7 mouse cellular contexts compared by ENCODE assay signal in the genomic region with DNA sequence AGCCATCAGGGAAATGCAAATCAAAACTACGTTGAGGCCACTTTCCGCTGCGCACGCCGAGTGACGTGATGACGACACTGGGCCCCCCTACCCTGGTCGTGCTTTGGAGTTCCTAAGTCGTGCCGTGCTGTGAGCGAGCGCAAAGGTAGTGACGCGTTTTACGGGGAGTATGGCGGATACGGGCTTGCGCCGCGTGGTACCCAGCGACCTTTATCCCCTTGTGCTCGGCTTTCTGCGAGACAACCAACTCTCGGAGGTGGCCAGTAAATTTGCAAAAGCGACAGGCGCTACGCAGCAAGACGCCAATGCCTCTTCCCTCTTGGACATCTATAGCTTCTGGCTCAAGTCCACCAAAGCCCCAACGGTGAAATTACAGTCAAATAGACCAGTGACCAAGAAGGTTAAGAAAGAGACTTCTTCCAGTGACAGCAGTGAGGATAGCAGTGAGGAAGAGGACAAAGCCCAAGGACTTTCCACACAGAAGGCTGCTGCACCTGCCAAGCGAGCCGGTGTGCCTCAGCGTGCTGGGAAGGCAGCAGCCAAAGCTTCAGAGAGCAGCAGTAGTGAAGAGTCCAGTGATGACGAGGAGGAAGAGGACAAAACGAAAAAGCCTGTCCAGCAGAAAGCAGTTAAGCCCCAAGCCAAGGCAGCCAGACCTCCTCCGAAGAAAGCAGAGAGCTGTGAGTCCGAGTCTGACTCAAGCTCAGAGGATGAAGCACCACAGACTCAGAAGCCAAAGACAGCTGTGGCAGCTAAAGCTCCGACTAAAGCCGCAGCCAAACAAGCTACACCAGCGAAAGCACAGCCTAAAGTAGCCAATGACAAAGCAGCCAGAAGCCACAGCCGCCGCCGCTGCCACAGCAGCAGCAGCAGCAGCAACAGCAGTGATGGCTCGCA.
A peak's percentile ranks its signal among the peaks of the same experiment; 100 is the strongest.
DNase-seq lines count a peak whose midpoint lies in the region; ATAC-seq and TF ChIP-seq lines count a peak whose summit lies in the region.

No protein-coding gene starts in this region.

- H3K36me3 ChIP-seq in forebrain, embryonic 11.5 days (ENCODE audit: control insufficient read depth, insufficient read depth, low read length): no peaks in the 10 kb centered on the region
- H3K36me3 ChIP-seq in megakaryocyte, embryonic 14.5 days (replicated peaks; ENCODE audit: low read length): no peaks in the 10 kb centered on the region

- peak overlapping the region; percentile 54 for H3K4me2 ChIP-seq in forebrain, embryonic 11.5 days (ENCODE audit: low read depth, low read length, severe bottlenecking)

- H3K27ac ChIP-seq in forebrain, embryonic 11.5 days (ENCODE audit: low read depth, low read length): no peak overlapping the region
- peak overlapping the region; percentile 53; the same call in 1 of the 2 replicates for H3K27ac ChIP-seq in left cerebral cortex, adult 2 months

- intact Hi-C loops in left cerebral cortex, adult 2 months (cut with DNase I): no loop called here

- peak; percentile 94 for ATAC-seq in forebrain, embryonic 11.5 days (replicated peaks; ENCODE audit: low FRiP score)

- no peak for TF ChIP-seq CTCF in brain, embryonic 14.5 days (IDR thresholded peaks at IDR 0.05; ENCODE audit: borderline replicate concordance, extremely low read depth, insufficient read depth, insufficient read length)
- TF ChIP-seq CTCF in left cerebral cortex, adult 2 months (IDR thresholded peaks at IDR 0.05): no peak

- peak overlapping the region; percentile 33 for H3K4me3 ChIP-seq in forebrain, embryonic 11.5 days (ENCODE audit: low read depth, low read length)
- peak overlapping the region; percentile 45 for H3K4me3 ChIP-seq in left cerebral cortex, adult 2 months
- peak overlapping the region; percentile 89 for H3K4me3 ChIP-seq in megakaryocyte, embryonic 14.5 days (replicated peaks)

- H3K9me3 ChIP-seq in forebrain, embryonic 11.5 days (ENCODE audit: control insufficient read depth, low read length): no peaks in the 10 kb centered on the region
- 0 out of 2 replicates have a peak, but pooled peaks cover 5% of the 10 kb centered on the region for H3K9me3 ChIP-seq in megakaryocyte, embryonic 14.5 days

- TF ChIP-seq POLR2A in brain, embryonic 14.5 days (IDR thresholded peaks at IDR 0.05; ENCODE audit: borderline replicate concordance, extremely low read depth, insufficient read depth, insufficient read length, poor library complexity, severe bottlenecking): peak; percentile 21; the same call in 1 of the 2 replicates

- WGBS in forebrain, embryonic 11.5 days: 24% methylated on average over 43 of the region's 43 CpGs

- H3K27me3 ChIP-seq in forebrain, embryonic 11.5 days (ENCODE audit: control insufficient read depth, insufficient read depth, low read length): no peaks in the 10 kb centered on the region
- peaks cover 23% of the 10 kb centered on the region for H3K27me3 ChIP-seq in megakaryocyte, embryonic 14.5 days (replicated peaks)

- H3K4me1 ChIP-seq in forebrain, embryonic 11.5 days (replicated peaks; ENCODE audit: control insufficient read depth, insufficient read depth, low read length): no peaks in the 10 kb centered on the region
- peaks cover 10% of the 10 kb centered on the region; the same call in 1 of the 2 replicates for H3K4me1 ChIP-seq in megakaryocyte, embryonic 14.5 days

- peak overlapping the region; percentile 47; the same call in 1 of the 2 replicates for H3K9ac ChIP-seq in forebrain, embryonic 11.5 days (ENCODE audit: low read length)

- peak; percentile 45 for DNase-seq in R1 (ENCODE audit: low read depth, low spot score)
- peak; percentile 92 for DNase-seq in brain, embryonic 14.5 days (ENCODE audit: low read depth)
- peak; percentile 74 for DNase-seq in forebrain, embryonic 11.5 days (ENCODE audit: low spot score)
- DNase-seq in heart, postnatal 4 days: peak; percentile 8
- DNase-seq in left cerebral cortex, adult 2 months (ENCODE audit: extremely low spot score in 1 of 2, low spot score in 2 of 2): peak; percentile 45 to 53
- DNase-seq in right cerebral cortex, postnatal 4 days: peak; percentile 63

Comparison
In these comparisons a context has a peak if more than half of its experiments do, and no peak if none do; other contexts are left out.
1. DNase-seq: peak in every context shown above with its lines; median percentile 92 in brain, embryonic 14.5 days; 74 in forebrain, embryonic 11.5 days; 63 in right cerebral cortex, postnatal 4 days; 49 in left cerebral cortex, adult 2 months; 45 in R1; 8 in heart, postnatal 4 days.
2. H3K4me3 ChIP-seq: peak in every context shown above with its lines; median percentile 89 in megakaryocyte, embryonic 14.5 days; 45 in left cerebral cortex, adult 2 months; 33 in forebrain, embryonic 11.5 days.